Mouse (Mus musculus) spleen, postnatal 14 days (tissue): ENCODE measurements around the gene Zc3h15.
"Not testable (repeated sequence)": the region's sequence is repeated elsewhere in the genome, so short reads cannot be mapped to it uniquely, and the experiment has no call there.

Experiments used
- DNase-seq, 2 experiments: peaks; one replicate each; pipeline ENCODE4 v3.0.0; 2021 to 2022; ENCODE audit warnings: low spot score in 2 of 2

The Zc3h15 gene

DNA sequence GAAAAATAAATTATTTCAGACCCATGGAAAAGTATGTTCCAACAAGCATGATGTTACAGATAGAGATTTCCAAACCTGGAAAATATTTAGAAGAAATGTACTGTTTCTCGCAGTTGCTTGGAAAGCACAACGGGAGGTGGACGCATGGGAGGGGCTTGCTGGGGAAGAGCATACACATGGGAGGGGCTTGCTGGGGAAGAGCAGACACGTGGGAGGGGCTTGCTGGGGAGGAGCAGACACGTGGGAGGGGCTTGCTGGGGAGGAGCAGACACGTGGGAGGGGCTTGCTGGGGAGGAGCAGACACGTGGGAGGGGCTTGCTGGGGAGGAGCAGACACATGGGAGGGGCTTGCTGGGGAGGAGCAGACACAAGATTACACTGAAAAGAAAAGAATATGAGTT lies 69.0 kb downstream of the Zc3h15 start:
- DNase-seq = not testable (repeated sequence)

DNA sequence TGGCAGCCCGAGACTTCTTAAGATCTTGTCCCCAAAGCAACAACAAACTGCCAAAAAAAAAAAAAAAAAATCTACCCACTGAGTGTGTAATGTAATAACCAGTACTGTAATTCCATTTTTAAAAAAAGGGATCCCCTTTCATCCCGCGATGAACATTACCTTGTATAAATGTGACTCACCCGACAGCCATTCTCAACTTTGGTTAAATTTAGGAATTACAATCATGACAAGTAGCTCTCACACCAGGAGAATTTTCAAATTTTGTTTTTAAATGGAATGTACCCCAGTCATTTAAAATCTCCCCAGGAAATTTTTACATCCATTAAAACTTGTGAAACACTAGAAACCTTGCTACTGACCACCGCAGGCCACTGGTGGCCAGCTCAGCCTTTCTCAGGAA lies 69.7 kb downstream of the Zc3h15 start:
- DNase-seq = no peak
